Mouse (Mus musculus): ENCODE results near the gene Abcg1.

The Abcg1 gene

DNA sequence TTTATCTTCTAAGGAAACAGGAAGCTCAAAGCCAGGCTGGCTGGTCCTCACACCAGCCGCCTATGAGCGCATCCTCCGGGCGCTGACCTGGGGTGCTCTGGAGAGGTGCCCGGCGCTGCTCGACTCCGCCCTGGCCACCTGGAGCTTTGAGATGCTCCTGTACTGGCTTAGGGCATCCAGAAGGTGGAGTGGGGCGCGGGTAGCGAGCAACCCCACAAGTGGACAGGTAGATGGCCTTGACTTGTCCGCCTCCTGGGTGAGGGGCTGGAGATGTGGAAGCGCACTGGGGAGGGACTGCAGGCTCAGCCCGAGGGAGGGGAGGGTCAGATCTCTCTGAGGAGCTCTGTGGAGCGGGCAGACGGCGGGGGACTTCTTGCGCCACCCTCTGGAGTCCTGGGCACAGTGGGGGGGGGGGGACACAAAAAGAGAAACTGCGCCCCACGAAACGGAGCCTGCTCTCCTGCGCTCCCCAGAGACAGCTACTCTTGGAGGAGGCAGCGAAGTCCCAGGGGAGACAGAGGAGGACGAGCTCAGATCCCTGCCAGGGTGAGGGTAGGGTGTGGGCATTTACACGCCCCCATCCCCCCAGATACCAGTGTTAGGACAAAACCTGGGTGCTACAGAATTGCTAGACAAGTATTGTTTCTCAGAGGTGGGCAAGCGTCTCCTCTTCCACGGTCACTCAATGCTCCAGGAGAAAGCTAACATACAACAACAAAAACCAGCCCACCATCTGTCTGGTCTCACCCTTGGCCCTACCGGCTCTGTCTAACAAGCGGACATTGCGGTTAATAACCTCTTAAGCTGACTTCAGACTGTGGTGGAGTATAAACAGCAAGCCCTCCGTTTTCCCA, 643 bp downstream of the Abcg1 start:
- no peak for DNase-seq

DNA sequence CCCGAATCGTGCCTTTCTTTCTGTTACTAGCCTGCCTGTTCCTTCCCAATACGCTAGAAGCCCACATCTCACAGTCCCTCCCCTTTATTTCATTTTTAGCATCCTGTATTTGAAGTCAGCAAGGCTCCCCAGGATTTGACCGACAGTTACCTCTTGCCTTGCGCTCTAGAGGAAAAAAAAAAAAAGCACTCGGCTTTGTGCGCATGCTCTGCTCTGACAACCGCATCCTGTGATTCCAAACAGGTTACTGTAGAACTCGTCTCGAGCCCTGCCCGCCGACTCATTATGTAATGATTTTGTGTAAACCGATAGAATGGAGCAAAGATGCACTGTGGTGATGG, 1.2 kb downstream of the Abcg1 start:
- peak; percentile 70 for DNase-seq

DNA sequence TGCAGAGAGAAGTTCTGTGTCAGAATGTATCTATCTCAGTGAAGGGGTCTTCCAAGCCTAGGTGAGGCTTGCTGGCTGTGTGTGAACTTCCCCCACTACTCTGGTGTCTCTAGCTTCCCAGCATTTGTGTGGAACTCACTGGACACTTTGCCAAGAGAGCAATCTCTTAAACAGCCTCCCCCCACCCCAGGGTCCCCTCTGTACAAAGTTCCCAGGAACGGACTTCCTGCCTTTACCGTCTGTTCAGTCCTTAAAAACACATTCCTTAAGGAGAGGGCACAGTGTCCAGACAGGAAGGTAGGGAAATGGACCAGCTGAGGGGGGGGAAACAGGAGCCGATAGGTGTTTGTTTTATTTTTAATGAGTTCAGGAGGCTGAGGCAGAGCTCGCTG, 2.7 kb downstream of the Abcg1 start:
- no peak for DNase-seq

GRCm38 (mm10) chr17:31060588-31061345, 3.3 kb downstream of the Abcg1 start:
- peak; percentile 61 for DNase-seq

DNA sequence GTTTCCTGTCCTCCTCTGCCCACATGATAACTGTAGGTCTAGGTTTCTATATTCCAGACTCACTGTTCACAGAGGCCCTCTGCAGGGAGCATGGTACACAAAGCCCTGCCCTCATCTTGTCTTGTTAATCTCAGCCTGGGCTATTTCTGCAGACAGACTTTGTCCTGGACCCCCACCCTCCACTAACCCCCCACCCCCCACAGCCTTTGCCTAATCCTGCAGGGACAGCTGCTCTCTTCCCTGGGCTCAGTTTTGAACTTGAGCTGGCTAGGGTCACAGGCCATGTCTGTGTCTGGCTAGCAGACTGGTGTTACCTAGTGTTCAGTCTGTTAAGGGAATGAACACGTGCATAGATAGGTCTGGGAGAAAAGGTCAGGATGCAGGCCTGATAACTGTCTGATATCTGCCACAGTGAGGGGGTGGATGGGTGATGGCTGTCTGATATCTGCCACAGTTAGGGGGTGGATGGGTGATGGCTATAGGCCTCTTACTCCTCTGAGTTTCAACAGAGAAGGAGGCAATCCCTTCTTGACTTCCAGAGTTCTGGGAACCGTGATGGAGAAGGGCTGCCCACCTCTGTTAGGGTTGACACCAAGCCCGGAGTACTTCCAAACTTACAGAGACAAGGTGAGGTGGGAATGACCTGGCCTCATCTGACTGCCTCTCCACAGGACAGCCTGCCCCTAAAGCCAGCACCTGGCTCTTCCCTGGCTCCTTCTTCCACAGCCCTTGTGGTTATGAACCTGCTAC, 4.0 kb downstream of the Abcg1 start:
- no peak for DNase-seq

- DNase-seq = no peak
Observed at GRCm38 (mm10) chr17:31066058-31066457, 8.6 kb downstream of the Abcg1 start.

- no peak for DNase-seq
Observed at GRCm38 (mm10) chr17:31067051-31067450, 9.6 kb downstream of the Abcg1 start.

DNA sequence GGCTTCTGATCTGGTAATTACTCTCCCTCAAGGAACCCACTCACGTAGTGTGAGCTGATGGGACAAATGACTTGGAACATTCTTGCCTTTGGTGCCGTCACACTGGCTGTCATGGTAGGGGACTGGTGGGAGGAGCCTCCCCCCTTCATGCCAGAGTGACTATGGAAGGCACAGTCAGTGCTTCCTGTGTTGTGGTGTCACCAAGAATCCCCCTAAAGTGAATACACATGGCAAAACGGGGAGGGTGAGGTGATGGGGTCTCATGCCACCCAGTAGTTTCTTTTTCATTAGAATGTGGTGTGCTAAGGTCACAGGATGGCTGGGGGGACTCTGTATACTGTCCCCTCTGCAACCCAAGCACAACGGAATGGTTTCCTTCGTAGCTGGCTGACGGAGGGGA, 11.6 kb downstream of the Abcg1 start:
- no peak for DNase-seq

DNA sequence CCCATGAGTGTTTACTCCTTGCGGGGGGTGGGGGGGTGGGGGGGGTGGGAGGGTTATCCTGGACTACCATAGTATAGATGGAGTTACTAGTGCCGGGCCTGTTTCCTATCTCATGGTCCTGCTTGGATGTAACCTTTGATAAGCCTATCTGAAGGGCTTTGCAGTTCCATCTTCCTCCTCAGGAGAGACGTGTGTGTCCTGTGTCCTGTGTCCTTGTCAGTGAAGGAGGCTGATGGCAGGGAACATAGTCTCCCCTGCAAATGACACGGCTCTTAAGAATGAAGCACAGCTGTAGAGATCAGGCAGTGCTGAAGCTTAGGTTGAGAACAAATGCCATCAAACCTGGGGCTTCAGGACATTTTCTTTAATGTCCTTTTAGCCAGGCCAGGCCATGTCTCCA, 12.4 kb downstream of the Abcg1 start:
- no peak for DNase-seq

DNA sequence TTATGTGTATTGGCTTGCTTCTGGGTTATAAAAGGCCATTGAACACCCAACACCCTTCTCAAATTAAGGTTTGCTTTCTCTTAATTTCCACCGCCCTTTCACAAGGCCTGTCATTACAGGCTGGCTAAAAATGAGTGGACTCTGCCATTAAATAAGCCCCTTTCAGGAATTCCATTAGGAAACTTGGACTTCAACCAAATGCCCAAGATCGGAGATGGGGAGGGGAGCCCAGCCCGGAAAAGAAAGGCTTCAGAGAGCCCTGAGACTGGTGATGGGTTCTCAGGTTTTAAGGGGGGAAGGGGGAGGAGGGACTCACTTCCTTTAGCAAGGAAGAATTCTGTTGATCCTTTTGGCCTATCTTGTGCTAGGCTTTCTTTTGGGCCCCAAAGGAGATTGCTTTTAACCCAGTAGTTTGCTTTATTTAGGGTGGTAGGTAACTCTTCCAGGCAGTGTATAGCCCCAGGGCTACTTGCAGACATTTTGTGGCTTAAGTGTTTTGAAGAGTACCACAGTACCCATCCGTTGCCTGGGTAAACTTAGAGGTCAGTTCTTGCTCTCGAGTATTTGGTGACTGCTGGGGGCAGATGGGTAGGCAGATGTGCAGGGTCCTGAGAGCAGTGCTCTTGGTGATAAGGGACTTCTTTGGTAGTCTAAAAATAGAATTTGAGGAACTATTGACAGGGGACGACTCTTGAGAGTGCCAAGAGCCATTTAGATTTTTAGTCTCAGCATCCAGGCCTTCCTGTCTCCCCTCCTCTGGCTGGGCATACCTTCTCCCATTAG, 13.1 kb downstream of the Abcg1 start:
- no peak for DNase-seq

DNA sequence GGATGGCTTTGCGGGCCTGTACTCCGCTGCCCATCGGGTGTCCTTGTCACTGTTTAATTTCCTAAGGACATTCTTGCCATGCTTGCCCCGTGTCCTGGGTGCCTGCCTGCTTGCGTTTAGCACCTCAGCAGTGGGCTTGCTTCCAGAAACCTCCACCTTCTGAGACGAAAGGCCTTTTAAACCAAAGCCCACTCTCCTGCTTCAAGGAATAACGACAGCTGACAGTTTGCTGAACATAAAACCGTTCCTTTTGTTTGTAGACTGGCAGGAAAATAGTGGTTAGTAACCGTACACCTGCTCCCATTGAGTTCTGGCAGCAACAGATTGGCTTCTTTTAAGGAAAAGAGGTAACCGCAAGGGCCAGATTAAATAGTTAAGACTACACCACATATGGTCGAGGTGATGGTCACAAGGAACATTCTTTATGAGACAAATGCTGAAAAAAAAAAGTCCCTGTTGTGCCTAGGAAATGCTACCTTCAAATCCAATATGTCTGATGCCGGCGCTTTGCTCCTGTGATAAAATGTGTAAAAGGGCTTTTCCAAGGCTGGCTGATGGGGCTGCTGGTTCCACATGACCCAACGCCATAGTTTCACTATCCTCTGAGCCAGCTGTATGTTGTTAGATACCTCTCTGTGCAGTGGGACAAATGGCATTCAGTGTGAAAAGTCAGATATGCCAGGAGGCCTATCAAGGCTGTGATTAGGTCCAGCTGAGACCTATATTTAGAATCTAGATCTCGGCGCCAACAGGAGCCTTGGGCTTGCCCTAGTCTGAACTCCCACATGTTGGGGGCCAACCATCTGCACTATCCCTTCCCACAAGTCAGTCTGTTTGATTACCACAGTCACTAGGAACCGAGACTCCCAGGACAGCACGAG, 14.2 kb downstream of the Abcg1 start:
- DNase-seq = no peak

- no peak for DNase-seq
Observed at GRCm38 (mm10) chr17:31072872-31073271, 15.4 kb downstream of the Abcg1 start.

DNA sequence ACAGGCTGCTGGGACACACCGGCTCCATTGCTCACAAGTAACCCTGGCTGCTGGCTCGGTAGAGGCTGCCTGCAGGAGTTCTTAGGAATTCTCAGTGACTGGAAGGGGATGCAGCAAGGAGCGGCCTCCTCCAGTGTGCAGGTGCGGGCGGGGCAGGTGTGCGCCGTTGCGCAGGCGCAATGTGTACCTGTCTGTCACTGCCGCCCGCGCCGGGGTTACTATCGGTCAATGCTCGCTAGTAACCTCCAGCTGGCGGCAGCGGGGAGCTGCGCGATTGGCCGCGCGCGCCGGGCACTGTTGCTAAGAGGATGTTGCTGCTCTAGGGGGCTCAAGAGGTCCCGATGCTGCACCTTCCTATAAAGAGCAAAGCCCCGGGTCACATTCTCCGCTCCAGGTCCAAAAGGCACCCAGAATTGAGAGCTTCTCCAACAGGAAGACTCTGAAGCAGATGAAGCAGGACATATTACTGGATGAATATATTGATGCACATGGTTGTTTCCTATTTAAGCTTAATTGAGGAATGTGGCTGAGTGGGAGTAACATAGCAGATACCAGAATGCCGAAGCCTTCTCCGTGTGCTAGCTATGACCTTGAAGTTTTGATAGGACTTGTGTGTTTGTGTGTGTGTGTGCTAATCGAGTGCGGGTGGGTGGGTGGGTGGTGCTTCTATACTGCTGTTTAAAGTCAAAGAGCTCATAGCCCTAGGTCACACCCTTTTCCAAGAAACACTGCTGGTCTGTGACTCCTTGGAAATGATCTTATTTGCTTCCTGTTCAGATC, 16.0 kb downstream of the Abcg1 start:
- DNase-seq = peak; percentile 81

GRCm38 (mm10) chr17:31074053-31074590, 16.6 kb downstream of the Abcg1 start:
- DNase-seq = no peak

GRCm38 (mm10) chr17:31074666-31075065, 17.2 kb downstream of the Abcg1 start:
- DNase-seq = peak; percentile 54

DNA sequence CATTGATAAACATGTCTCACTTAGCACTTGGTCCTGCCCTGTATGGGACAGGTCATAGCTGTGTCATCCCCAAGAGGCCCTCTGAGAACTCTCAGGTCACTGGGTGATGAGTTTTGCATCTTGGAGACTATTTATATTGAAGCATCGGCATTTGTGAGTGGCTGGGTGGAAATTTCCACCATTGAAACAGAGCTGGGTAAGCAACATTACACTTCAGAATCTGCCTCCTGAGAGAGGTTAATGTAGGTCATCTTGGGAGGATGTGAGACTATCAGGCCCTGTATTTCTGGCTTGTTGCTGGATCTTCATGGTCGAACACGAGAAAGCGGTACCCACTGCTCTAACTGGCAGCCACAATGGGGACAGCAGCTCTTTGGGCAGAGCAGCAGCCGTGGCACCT, 18.0 kb downstream of the Abcg1 start:
- DNase-seq = no peak

- DNase-seq = no peak
Observed at GRCm38 (mm10) chr17:31077561-31077960, 20.1 kb downstream of the Abcg1 start.

- no peak for DNase-seq
Observed at GRCm38 (mm10) chr17:31078581-31078980, 21.1 kb downstream of the Abcg1 start.

DNA sequence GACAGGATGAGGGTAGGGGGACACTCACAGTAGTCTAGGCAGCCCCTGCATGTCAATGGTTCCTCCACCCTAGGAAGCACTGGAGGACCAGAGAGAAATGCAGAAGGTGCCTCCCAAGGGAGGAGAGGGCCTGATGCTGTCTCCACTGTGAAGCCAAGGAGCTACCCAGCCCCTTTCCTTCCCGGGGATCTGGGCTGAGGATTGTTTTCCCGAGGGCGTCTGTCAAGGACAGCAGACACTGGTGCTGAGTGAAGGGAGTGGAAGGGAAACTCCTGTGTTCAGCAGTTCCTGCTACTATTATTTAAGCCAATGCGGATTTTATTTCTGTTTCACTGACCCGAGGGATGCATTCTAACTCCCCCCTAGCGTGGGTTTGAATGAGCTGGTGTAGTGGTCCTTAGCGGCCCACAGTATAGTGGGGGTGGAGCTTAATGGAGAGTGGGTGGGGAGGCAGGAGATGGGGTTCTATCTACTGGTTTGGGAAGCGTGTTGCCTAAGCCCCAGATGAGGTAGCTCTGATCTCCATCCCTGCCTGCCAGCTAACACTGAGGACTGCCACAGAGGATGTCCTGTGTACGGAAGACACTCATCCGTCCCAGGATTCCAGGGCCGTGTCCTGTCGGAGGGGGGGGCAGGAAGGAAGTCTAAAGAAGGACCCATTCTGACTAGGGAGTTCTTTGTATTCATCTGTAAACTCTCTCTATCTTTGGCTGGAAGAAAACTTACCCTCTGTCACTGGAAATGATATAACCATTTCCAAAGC, 21.8 kb downstream of the Abcg1 start:
- peak; percentile 53 for DNase-seq
